Mouse (Mus musculus) layer of hippocampus, adult 8-10 months (tissue): ENCODE measurements around the gene Mypn. TPM values are rescaled to one million over a fixed set of nuclear protein-coding genes. Genes with fewer than 3 reads are reported as not detected.
A peak's percentile ranks its signal among the peaks of the same experiment; 100 is the strongest.

ENCODE experiments used
- DNase-seq, 2 experiments: peaks; one replicate each; pipeline ENCODE4 v3.0.0; 2022; ENCODE audit warnings: low spot score in 2 of 2
- total RNA-seq, 4 experiments: library from RNA; stranded (reverse); gene quantifications; 2 replicates each; pipeline ENCODE4 v1.2.4; 2022

The Mypn gene
- total RNA-seq, 4 experiments from 2014 or later: 1.7 to 2.2 (median 2.0) TPM

DNA sequence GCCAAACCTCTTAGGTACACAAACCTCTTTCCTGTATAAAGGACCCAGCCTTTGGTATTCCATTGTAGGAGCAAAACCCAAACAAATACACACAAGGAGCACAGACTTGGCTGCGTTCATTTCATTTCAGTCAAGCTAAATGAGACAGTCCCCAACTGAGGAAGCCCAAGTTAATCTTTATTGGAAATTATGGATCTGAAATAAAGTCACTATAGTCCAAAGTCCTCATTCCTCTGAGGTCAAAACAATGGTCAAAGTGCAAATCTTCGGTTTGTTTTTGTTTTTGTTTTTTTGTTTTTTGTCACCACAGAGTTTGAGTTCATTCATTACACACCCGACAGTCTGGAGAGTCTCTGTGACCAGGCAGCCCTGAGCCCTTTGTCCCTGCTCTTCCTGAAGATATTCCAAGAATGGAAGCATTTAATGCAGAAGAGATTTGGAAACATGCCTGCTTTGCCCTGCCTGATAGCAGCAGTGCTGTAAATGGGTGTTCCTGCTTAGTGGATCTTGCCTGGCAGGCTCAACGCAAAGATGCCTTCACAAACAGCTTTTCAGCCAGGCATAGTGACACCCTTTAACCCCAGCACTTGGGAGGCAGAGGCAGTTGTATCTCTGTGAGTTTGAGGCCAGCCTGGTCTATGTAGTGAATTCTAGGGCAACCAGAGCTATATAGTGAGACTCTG, 47.9 kb downstream of the Mypn start:
- DNase-seq: no peak

DNA sequence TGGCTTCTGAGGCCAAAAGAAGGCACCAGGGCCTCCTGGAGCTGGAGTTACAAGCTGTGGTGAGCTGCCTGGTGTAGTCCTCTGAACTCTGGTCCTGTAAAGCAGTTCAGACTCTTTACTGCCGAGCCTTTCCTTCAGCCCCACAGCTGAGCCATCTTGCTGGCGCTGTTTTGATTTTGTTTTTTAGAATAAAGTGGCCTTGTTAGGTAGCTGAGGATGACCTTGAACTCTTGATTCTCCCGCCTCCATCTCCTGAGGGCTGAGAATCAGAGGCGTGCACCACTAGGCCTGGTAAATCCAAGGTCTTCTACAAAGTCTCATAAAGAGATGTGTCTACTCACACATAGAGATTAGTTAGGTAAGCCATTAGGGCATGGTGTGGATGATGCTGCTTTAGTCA, 49.0 kb downstream of the Mypn start:
- no peak for DNase-seq

DNA sequence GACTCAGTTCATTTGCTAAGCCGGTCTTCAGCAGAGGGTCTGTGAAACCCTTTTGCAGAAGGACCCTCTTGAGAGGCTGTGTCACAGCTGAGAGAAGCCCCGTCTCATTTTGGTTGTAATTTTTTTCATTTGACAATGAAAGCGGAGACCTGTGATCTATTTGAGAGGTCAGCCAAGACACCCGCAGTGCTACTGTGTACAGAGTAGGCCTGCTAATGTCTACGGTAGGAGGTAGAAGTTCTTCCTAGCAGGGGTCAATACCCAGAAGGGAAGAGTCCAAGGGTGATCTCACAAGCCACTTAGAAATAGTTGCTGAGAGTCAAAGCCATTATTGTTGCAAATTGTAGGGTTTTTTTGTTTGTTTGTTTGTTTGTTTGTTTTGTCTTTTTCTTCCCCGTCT, 49.5 kb downstream of the Mypn start:
- no peak for DNase-seq

DNA sequence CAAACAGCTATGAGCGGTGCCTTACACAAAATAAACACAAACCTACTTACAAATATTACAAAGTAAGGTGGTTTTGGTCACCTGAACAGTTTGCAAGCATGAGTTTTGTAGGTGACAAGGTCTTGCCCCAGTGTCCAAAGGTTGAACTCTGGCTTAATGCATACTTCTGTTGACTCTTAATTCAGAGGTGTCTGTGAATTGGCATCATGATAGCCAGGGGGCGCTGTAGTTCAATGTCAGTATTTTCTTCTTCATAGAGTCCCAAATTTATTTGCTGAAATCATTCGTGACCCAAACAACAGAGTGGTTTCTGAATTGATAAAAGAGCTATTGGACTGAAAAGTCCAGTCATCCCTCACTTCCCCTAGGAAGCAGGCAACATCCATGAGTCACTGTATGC, 50.2 kb downstream of the Mypn start:
- DNase-seq: peak; percentile 53 to 79

DNA sequence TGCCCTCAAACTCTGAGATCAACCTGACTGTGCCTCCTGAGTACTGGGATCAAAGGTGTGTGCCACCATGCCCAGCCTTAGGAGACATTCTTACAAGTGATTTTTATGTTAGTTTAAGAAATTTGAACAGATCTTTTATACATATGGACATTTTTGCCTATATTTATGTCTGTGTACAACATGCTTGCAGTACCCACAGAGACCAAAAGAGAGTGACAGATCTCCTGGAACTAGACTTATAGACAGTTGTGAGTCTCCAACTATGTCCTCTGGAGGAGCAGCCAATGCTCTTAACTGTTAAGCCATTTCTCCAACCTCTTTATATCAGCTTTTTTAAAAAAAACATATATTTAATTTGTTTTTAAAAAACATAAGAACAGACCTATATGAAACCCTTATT, 51.4 kb downstream of the Mypn start:
- DNase-seq: no peak

DNA sequence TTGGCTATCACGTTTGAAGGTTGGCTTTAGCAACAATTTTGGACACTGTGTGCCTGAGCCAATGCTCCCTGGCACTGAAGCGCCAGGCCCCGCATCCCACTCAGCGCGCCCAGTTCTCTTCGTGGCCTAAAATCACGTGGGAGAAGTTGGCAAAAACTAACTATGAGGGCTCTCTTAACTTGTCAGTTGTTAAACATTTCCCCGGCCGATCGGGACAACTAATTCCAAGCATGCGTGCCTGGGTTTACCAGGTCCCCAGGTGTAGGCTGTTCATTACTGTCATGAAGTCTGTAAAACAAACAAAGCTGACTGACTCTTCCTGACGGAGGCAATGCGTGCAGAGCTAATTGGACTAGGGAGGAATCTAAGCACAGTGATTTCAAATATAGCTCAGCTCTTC, 61.1 kb downstream of the Mypn start:
- DNase-seq: no peak

DNA sequence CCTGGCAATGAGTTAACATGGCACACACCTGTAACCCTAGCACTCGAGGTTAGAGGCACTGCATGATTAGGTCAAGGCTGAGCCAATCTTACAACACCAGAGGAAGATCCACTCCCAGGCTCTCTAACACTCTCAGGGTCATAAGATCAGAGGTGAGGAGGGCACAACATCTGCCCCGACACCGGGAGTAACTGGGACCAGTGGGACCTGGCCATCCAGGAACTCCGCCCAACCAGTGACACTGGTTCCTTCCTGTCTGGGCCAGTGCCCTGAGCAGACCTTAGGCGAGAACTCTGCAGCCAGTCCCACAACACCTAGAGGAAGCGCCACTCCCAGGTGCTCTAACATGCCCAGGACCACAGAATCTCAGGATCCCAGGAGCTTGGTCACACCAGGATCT, 67.3 kb downstream of the Mypn start:
- no peak for DNase-seq

DNA sequence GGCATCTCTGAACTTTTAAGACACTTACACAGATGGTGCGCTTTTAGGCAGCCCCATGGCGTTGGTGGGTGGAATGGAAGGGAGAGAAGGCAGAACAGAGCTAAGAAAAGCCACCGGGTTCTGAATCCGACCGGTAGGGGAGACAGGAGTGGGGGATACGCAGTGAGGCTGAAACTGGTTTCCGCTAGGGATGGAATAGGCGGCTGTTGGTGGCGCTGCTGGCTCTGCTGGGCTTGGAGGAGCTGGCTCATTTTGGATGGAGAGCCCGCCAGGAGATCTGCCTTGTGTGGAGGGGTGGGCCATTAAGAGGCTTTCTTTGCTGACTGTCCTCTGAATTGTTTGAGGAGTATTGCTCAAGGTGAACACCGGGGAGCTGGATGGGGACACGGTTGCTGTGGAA, 68.1 kb downstream of the Mypn start:
- no peak for DNase-seq

DNA sequence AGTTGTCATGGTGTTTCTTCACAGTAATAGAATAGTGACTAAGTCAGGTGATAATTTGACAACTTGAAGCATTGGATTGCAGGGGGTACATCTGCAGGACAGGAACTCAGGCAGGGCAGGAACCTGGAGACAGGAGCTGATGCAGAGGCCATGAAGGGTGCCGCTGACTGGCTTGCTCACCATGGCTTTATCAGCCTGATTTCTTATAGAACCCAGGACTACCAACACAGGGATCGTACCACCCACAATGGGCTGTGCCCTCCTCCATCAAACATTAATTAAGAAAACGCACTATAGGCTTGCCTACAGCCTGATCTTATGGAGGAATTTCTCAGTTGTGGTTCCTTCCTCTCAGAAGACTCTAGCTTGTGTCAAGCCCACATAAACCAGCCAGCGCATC, 70.4 kb downstream of the Mypn start:
- DNase-seq: no peak

DNA sequence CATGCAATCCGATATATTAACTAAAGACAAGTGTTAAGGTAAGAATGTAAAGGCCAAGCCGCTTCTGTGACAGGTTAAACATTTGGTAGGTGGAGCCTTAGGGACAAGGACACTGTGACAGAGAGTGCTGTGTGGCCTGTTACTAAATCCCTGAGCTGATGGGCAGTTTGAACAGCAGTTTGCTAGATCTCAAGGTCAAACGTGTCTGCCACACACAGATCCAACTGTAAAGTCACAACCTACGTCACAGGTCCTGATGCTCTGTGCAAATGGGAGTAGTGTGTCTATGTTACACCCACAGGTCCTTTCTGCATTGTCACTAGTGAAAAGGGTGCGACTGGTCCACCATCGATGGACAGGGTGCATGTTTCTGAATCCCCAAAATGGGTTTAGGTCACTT, 71.4 kb downstream of the Mypn start:
- no peak for DNase-seq

DNA sequence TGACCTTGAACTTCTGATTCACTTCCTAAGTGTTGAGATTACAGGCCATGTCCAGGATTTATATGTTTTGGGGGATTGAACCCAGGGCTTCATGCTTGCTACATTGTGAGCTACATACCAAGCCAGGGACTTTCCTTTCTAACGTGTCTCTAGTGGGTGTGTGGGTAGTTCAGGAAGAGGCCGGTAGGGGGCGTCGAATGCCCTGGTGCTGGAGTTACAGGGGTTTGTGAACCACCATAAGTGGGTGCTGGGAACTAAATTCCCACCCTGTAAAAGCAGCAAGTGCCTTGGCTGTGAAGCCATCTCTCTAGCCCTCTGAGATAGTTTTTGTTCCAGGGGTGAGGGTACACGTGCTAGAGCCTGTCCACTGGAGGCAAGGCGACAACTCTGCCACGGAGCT, 73.3 kb downstream of the Mypn start:
- no peak for DNase-seq

DNA sequence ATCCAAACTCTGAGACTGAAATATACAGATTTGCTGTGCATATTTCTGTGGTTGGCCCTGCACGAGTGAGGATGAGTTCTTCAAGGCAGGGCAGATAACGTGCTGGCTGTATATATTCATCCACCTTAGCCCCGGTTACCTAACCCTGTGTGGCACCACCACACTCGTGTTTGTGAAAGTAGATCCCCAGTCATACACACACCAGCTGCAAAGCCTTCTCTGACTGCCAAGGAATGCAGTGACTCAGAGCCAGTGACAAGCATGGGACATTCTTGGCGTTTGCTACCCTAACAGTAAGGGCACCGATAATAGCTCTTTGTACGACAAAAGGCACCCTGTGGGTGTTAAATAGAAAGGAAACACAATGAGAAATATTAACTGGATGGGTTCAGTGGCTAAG, 75.5 kb downstream of the Mypn start:
- DNase-seq: peak; percentile 23 to 24

DNA sequence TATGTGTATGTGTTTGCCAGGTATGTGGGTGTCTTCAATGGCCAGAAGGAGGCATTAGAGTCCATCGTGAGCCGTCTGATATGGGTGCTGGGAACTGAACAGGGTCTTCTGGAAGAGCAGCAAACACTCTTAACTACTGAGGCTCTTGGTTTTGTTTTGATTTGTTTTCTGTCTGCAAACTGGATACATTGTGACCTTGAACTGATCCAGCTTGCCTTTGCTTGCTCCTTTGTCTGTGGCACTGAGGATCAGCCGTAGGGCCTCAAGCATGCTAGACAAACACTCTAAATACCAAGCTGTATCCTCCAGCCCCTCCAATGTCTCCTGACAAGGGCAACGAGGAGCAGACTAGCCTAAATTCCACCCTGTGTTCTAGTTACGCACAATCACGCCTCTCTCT, 76.6 kb downstream of the Mypn start:
- DNase-seq: no peak

DNA sequence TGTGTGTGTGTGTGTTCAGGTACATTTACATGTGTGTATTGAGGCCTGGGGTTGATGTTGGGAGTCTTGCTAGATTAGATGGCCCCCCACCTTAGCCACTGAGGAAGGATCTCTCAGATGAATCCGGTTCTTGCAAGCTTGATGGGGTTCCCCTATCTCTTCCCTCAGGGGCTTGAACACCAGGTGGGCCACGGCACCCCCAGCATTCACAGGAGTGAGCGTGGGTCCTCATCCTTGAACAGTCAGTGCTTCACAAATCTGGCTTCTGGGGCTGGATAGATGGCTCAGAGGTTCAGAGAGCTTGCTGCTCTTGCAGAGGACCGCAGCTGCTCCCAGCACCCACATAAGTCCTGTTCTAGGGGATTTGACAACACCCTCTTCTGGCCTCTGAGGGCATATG, 77.6 kb downstream of the Mypn start:
- DNase-seq: no peak

DNA sequence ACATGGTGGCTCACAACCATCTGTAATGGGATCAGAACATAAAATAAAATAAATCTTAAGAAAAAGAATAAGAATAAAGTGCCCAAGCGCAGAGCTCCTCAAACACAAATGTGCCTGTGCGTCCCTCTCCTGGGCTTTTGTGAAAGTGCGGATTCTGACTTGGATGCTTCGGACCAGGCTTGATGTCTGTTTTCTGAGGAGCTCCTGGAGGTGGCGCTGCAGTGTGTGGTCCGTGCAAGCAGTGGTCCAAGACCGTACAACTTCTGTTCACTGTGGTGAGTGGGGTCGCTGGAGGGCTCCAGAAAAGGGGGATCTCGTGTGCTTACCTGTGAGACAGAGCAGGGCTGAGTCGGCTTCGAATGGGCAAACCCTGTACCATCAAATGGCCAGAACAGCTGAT, 78.4 kb downstream of the Mypn start:
- no peak for DNase-seq

DNA sequence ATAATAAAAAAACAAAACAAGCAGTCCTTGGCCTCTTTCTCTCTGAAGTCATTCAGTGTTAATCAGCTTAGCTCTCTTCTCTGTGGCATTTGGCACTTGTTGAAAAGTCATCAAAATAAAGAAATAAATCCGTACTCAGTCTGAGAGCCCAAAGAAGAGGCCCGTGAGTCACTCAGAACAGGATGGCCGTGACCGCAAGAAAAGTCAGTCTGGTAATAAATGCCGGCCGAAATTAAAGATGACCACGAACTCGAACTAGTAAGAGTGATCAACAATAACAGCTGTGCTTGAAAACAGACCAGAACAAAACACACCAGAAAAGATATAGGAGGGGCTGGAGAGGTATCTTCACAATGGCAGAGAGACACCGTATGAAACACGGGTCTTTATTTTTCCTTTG, 79.7 kb downstream of the Mypn start:
- no peak for DNase-seq

DNA sequence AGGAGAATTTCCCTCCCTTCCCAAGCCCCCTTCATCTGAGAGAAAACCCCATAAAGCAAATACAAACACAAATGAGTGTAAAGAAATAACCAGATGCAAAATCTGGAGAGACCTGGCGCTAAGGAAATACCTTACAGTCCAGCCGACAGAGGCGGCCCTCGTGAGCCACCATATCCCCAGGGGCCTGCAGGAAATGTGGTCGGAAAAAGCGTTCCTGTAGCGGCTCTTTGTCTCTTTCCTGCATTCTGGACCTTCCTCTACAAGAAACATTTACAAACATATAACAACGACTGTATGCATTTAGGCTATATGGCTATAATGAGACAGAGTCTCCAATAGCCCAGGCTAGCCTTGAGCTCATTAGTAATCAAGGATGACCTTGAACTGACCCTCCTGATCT, 80.6 kb downstream of the Mypn start:
- DNase-seq: no peak

DNA sequence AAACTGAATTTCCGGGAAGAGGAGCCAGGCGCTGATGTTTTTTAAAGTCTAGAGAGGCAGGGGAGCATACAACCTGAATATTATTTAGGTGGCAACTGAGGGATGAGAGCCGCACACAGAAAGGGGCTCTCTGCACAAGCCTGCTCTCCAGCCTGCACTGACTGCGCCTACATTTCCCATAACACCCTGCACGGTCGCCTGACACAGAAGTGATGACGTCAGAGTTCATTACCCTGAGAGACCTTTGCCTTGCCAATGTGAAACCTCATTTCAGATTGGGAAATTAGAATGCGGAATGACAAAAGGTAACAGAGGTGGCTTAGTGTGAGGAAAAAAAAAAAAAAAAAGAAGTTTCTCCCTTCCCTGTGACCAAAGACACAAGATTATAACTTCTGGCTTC, 81.2 kb downstream of the Mypn start:
- DNase-seq: peak in 1 of 2 experiments; percentile 32

DNA sequence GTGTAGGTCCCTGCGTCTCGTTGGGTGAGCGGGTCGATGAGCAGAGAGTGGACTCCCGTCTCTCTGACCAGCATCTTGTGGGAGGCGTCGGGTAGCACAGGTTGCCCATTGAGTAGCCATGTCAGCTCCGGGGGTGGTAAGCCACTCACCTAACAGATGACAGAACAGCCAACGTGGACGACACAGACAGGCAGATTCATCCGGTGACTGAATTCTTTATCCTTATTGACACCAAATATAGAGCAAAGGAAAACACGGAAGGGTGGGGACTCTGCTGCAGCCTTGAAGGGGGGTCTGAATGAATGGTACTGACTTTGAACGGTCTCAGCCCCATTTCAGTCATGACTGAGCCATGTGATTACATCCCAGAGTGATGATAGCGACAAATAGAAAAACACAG, 81.8 kb downstream of the Mypn start:
- DNase-seq: no peak

DNA sequence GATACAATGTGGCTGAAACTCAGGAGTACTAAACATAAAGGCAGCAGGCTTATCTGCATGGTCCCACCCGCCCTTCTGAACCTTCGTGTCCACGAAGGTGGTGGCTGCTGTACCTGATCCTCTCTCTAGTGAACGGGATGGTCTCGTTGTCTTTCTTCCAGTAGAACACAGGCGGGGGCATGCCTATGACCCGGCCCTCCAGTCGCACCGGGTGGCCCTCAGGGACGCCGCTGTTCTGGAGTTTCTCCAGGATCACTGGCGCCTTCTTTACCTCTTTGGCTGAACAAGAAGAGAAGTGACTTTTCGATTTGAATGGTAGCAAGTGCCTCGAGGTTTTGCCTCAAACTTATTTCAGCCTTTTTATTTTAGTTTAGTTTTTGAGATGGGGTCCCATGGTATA, 83.8 kb downstream of the Mypn start:
- DNase-seq: no peak

DNA sequence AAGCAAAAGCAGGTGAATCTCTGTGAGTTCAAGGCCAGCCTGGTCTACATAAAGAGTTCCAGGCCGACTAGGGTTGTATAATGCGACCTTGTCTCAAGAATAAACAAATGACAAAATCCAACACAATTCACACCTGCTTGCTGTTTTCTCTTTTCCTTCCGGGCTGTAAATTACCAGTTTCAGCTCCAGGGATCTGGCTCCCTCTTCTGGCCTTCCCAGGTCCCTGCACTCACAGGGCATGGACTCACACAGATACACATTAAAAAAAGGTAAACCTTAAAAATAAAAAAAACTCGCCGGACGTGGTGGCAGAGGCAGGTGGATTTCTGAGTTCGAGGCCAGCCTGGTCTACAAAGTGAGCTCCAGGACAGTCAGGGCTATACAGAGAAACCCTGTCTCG, 86.2 kb downstream of the Mypn start:
- no peak for DNase-seq

DNA sequence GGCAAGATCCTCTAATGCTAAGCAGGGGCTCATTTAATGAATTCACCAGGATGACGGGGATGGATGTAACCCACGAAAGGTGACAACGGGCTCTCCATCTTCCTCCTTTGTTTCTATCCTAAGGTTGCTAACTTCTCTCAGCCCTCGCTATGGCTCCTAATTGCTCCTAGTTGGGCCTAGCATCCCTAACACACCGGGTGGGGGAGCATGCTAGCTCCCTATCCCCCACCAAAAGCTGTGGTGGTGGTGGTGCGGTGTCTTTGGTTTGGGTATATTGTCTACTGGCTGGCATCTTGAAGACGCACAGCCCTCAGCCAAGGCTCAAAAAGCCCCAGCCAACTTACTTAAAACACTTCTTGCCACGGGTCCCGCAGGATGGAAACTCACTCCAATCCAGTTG, 87.4 kb downstream of the Mypn start:
- DNase-seq: no peak

DNA sequence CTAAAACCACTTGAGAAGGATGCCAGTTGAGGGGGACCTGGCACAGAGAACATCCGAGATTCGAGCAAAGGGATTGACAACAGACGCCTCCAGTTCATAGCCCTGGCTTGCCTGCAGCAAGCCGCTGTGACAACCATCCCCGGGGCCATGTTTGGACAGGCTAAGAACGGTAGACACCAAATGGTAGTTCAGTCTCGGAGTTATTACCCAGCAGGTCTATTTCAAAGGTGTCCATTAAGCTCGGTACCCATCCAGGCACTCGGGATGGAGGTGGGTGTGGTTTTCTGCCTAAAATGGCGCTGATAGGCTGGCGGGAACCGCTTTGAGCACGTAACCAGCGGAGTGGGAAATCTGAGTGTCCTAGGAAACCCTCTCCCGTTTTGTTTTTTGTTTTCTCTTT, 87.9 kb downstream of the Mypn start:
- DNase-seq: no peak

DNA sequence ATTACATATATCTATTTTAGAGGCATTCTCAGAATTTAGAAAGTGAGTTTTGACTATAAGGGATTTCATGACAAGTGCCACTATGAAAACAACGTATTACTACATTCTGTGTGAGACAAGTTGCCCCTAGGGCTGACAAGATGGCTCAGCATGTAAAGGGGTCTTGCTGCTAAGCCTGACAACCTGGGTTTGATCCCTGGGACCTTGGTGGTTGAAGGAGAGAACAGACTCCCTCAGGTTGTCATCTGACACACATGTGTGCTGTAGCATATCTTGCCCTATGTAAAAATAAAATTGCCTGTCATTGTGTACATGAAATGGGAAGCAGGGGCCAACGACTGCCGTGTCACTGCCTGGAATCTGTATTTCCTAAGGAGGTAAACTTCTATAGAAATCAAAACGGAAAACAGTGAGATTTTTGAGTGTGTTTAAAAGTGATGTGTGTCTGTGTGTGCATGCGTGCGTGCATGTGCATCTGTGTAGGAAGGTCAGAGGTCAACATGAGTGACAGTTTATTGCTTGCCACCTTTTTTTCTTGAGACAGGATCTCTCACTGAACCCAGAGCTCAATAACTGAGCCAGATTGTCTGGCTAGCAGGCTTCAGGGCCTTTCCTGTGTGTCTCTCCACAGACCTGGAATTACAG, 89.9 kb downstream of the Mypn start:
- DNase-seq: no peak
